Mouse (Mus musculus): ENCODE measurements around the gene Sertad4. TPM values are rescaled to one million over a fixed set of nuclear protein-coding genes. Genes with fewer than 3 reads are reported as not detected.

The Sertad4 gene
- 1.6 and 1.8 TPM in 2 replicates for polyA plus RNA-seq (2012; rRNA removed)

DNA sequence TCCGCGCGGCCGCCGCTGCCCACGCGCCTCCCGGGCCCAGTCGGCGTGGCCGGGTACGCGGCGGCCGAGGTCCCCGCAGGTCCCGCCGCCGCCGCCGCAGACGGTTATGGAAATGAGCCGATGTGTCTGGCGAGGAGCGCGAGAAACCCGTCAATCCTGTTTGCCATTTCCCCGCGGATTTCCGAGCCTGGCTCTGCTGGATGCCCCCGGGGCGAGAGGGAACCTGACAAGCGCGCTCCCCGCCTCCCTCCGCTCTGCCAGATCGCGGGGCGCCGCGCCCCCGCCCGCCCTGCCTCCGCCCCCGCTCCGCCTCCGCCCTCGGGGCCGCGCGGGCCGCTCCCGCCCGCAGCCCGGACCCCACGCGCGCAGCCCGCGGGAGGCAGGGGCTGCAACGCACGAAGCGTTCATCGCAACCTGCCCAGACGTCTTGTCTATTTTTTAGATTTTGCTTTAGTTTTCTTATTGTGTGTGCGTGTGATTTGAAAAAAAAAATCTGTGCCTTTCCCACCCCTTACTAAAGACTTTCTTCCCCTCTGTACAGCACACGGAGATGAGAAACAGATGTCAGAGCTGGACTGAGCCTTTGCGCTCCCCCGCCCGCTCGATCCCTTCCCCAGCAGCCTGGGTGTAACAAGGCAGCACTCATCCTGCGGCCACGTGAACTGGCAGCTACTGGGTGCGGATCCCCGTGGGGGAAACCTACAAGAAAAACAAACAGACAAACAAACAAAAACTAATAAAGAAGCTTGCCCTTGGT lies at the start of gene Sertad4:
Gene Sertad4 (minus strand): TSS at position 283 of the 757 bp plus-strand sequence.

Other genes starting within 250 kb of the Sertad4 start
- 1.5 and 1.6 TPM in 2 replicates for gene Hhat, start 84.5 kb downstream of the Sertad4 start, polyA plus RNA-seq (2012; rRNA removed)
- gene Syt14, start 180.0 kb upstream of the Sertad4 start, polyA plus RNA-seq (2012; rRNA removed), result not detected in 2 replicates